Mouse (Mus musculus): ENCODE data around the gene Ptgfrn. TPM values are rescaled to one million over a fixed set of nuclear protein-coding genes. Genes with fewer than 3 reads are reported as not detected.

Ptgfrn gene
- total and polyA plus RNA-seq, 3 experiments, result not detected

GRCm38 (mm10) chr3:101041997-101042396 lies 68.1 kb downstream of the Ptgfrn start:
- no peaks in the 10 kb centered on the region for H3K4me1 ChIP-seq (ENCODE audit: control insufficient read depth in 1 of 2, insufficient read depth in 2 of 2, low read length in 2 of 2)
- TF ChIP-seq MXI1 (IDR thresholded peaks at IDR 0.05; ENCODE audit: low read depth, low read length), result no peak
- no peak for TF ChIP-seq EP300 (IDR thresholded peaks at IDR 0.05; ENCODE audit: low read depth in 1 of 2, low read length in 2 of 2)
- TF ChIP-seq ELF1 (IDR thresholded peaks at IDR 0.05; ENCODE audit: low read depth, low read length), result no peak
- no peak for TF ChIP-seq TCF12 (IDR thresholded peaks at IDR 0.05; ENCODE audit: low read depth, low read length)
- no peak for TF ChIP-seq MEF2A (IDR thresholded peaks at IDR 0.05; ENCODE audit: extremely low read depth, insufficient replicate concordance, low read depth, low read length, poor library complexity, severe bottlenecking)
- no peak for TF ChIP-seq POLR2A (IDR thresholded peaks at IDR 0.05; ENCODE audit: control insufficient read depth in 1 of 2, insufficient read depth in 1 of 2, low read depth in 1 of 2, low read length in 2 of 2, poor library complexity in 1 of 2)
- TF ChIP-seq NRF1 (IDR thresholded peaks at IDR 0.05; ENCODE audit: insufficient read depth, low read depth, low read length, poor library complexity, severe bottlenecking), result no peak
- no peak for TF ChIP-seq GATA1 (IDR thresholded peaks at IDR 0.05; ENCODE audit: low read depth, low read length)
- no peak for TF ChIP-seq ZMIZ1 (IDR thresholded peaks at IDR 0.05; ENCODE audit: low read depth, low read length)
- TF ChIP-seq CHD1 (IDR thresholded peaks at IDR 0.05; ENCODE audit: low read depth, low read length), result no peak
- TF ChIP-seq POLR2AphosphoS2 (IDR thresholded peaks at IDR 0.05; ENCODE audit: low read length), result no peak
- no peaks in the 10 kb centered on the region for H3K36me3 ChIP-seq (ENCODE audit: control insufficient read depth in 1 of 2, insufficient read depth in 2 of 2, low read length in 2 of 2)
- no peaks in the 10 kb centered on the region; a peak in 1 of 4 replicates for H3K27me3 ChIP-seq (ENCODE audit: control insufficient read depth in 1 of 2, insufficient read depth in 2 of 2, low read length in 2 of 2)
- H3K9me3 ChIP-seq (replicated peaks; ENCODE audit: insufficient read depth, low read length), result no peaks in the 10 kb centered on the region
- no peak overlapping the region for H3K27ac ChIP-seq (ENCODE audit: control insufficient read depth, low read depth, low read length)
- H3K9ac ChIP-seq (ENCODE audit: control insufficient read depth, low read depth, low read length, poor library complexity, severe bottlenecking), result no peak overlapping the region
- no peaks in the 10 kb centered on the region for H3K79me2 ChIP-seq (ENCODE audit: control insufficient read depth, insufficient read depth, low read length, poor library complexity)
- DNase-seq (ENCODE audit: low read depth, low spot score), result no peak
- H3K4me3 ChIP-seq (ENCODE audit: control insufficient read depth in 1 of 2, insufficient read depth in 1 of 2, low read depth in 2 of 2, low read length in 2 of 2), result no peak overlapping the region

- Histone ChIP-seq H3K9me3 (replicated peaks; ENCODE audit: insufficient read depth, low read length) (no peaks in the 10 kb centered on the region), H3K27me3 (ENCODE audit: control insufficient read depth in 1 of 2, insufficient read depth in 2 of 2, low read length in 2 of 2) (no peaks in the 10 kb centered on the region; a peak in 1 of 4 replicates), H3K9ac (ENCODE audit: control insufficient read depth, low read depth, low read length, poor library complexity, severe bottlenecking) (no peak overlapping the region), H3K27ac (ENCODE audit: control insufficient read depth, low read depth, low read length) (no peak overlapping the region), H3K4me3 (ENCODE audit: control insufficient read depth in 1 of 2, insufficient read depth in 1 of 2, low read depth in 2 of 2, low read length in 2 of 2) (no peak overlapping the region), H3K4me1 (ENCODE audit: control insufficient read depth in 1 of 2, insufficient read depth in 2 of 2, low read length in 2 of 2) (no peaks in the 10 kb centered on the region), H3K36me3 (ENCODE audit: control insufficient read depth in 1 of 2, insufficient read depth in 2 of 2, low read length in 2 of 2) (no peaks in the 10 kb centered on the region), H3K79me2 (ENCODE audit: control insufficient read depth, insufficient read depth, low read length, poor library complexity) (no peaks in the 10 kb centered on the region)
- no peak for DNase-seq (ENCODE audit: low read depth, low spot score)
- TF ChIP-seq ZC3H11A (IDR thresholded peaks at IDR 0.05; ENCODE audit: low read depth, low read length), result no peak
- TF ChIP-seq ETS1 (IDR thresholded peaks at IDR 0.05; ENCODE audit: low read depth, low read length), result no peak
- no peak for TF ChIP-seq CHD2 (IDR thresholded peaks at IDR 0.05; ENCODE audit: low read length)
- no peak for TF ChIP-seq CHD1 (IDR thresholded peaks at IDR 0.05; ENCODE audit: low read depth, low read length)
- no peak for TF ChIP-seq MAZ (IDR thresholded peaks at IDR 0.05; ENCODE audit: low read depth, low read length)
- no peak for TF ChIP-seq MAX (IDR thresholded peaks at IDR 0.05; ENCODE audit: low read length)
- no peak for TF ChIP-seq TAL1 (IDR thresholded peaks at IDR 0.05; ENCODE audit: low read length)
- TF ChIP-seq TCF12 (IDR thresholded peaks at IDR 0.05; ENCODE audit: low read depth, low read length), result no peak
- no peak for TF ChIP-seq UBTF (IDR thresholded peaks at IDR 0.05; ENCODE audit: borderline replicate concordance, insufficient read depth, low read depth, low read length)
- no peak for TF ChIP-seq NRF1 (IDR thresholded peaks at IDR 0.05; ENCODE audit: insufficient read depth, low read depth, low read length, poor library complexity, severe bottlenecking)
- no peak for TF ChIP-seq ZMIZ1 (IDR thresholded peaks at IDR 0.05; ENCODE audit: low read depth, low read length)
- no peak for TF ChIP-seq ELF1 (IDR thresholded peaks at IDR 0.05; ENCODE audit: low read depth, low read length)
- no peak for TF ChIP-seq EP300 (IDR thresholded peaks at IDR 0.05; ENCODE audit: low read depth in 1 of 2, low read length in 2 of 2)
- TF ChIP-seq MEF2A (IDR thresholded peaks at IDR 0.05; ENCODE audit: extremely low read depth, insufficient replicate concordance, low read depth, low read length, poor library complexity, severe bottlenecking), result no peak
- TF ChIP-seq KAT2A (conservative IDR thresholded peaks at IDR 0.05; ENCODE audit: low read depth, low read length), result no peak
- TF ChIP-seq MAFK (IDR thresholded peaks at IDR 0.05; ENCODE audit: borderline replicate concordance, low read depth, low read length), result no peak
- no peak for TF ChIP-seq RCOR1 (IDR thresholded peaks at IDR 0.05; ENCODE audit: low read depth, low read length)
- TF ChIP-seq MYB (IDR thresholded peaks at IDR 0.05; ENCODE audit: low read depth, low read length), result no peak
- no peak for TF ChIP-seq POLR2AphosphoS5 (IDR thresholded peaks at IDR 0.05; ENCODE audit: borderline replicate concordance, low read depth, low read length)
- no peak for TF ChIP-seq TBP (IDR thresholded peaks at IDR 0.05; ENCODE audit: low read depth, low read length)
Measured at GRCm38 (mm10) chr3:101037984-101038545, 72.0 kb downstream of the Ptgfrn start.
